Mouse (Mus musculus) CH12.LX (cell line): ENCODE data around the gene Fam207a. TPM values are rescaled to one million over a fixed set of nuclear protein-coding genes. Genes with fewer than 3 reads are reported as not detected.

Experiments
- DNase-seq: peaks from one replicate; pipeline ENCODE4 v3.0.0-alpha.2; 2013; ENCODE audit errors: extremely low read depth
- H3K27ac ChIP-seq: 2 replicates; pipeline ENCODE4 v1.5.1; 2012; ENCODE audit warnings: low read depth, mild to moderate bottlenecking, control low read depth, moderate library complexity; ENCODE audit not compliant: insufficient read depth
- H3K27me3 ChIP-seq: replicated peaks from 2 replicates; pipeline ENCODE3; 2012; ENCODE audit warnings: inconsistent platforms
- H3K36me3 ChIP-seq, 2 experiments: replicated peaks in 1 of 2; 2 replicates each; pipeline versions ENCODE3 to v1.6.1; 2012; ENCODE audit warnings: inconsistent platforms in 1 of 2, low read length in 1 of 2, mild to moderate bottlenecking in 1 of 2, mixed read lengths in 1 of 2, moderate library complexity in 1 of 2; ENCODE audit not compliant: control insufficient read depth in 1 of 2, insufficient read depth in 1 of 2
- H3K4me1 ChIP-seq, 2 experiments: 2 replicates each; pipeline ENCODE4 v1.6.1; 2012; ENCODE audit warnings: inconsistent platforms in 1 of 2, moderate library complexity in 1 of 2; ENCODE audit not compliant: insufficient read depth in 2 of 2, control insufficient read depth in 1 of 2
- H3K4me2 ChIP-seq: 2 replicates; pipeline ENCODE4 v1.6.1; 2012; ENCODE audit warnings: low read depth, mild to moderate bottlenecking, control low read depth; ENCODE audit not compliant: poor library complexity, insufficient read depth, severe bottlenecking
- H3K4me3 ChIP-seq, 3 experiments: fragments of 150-350 bp in 1 of 3; sonication (generic) in 1 of 3; replicated peaks in 1 of 3; 2 replicates each; pipeline versions ENCODE3 to v1.5.1; 2011 to 2012; ENCODE audit warnings: low read depth in 2 of 3, low read length in 2 of 3, mild to moderate bottlenecking in 2 of 3, moderate library complexity in 2 of 3, control low read depth in 1 of 3, improper control_type of control experiment in 1 of 3, inconsistent platforms in 1 of 3, mixed read lengths in 1 of 3; ENCODE audit not compliant: poor library complexity in 1 of 3
- H3K79me2 ChIP-seq: replicated peaks from 2 replicates; pipeline ENCODE4 v1.6.1; 2012; ENCODE audit warnings: mild to moderate bottlenecking, moderate library complexity; ENCODE audit not compliant: control insufficient read depth, poor library complexity, insufficient read depth, severe bottlenecking; ENCODE audit errors: extremely low read depth
- H3K9ac ChIP-seq: 2 replicates; pipeline ENCODE4 v1.6.1; 2012; ENCODE audit warnings: low read depth, mild to moderate bottlenecking, control low read depth, moderate library complexity; ENCODE audit not compliant: insufficient read depth
- H3K9me3 ChIP-seq: replicated peaks from 2 replicates; pipeline ENCODE3; 2012; ENCODE audit warnings: low read length, inconsistent platforms, mixed read lengths
- BHLHE40 ChIP-seq: IDR thresholded peaks from 2 replicates; pipeline ENCODE4 v1.6.1; 2011; ENCODE audit warnings: mild to moderate bottlenecking, low read depth, low read length, improper control_type of control experiment
- E2F4 ChIP-seq: IDR thresholded peaks from 2 replicates; pipeline ENCODE4 v1.6.1; 2011; ENCODE audit warnings: low read depth, low read length, improper control_type of control experiment; ENCODE audit not compliant: insufficient replicate concordance
- ELF1 ChIP-seq: IDR thresholded peaks from 2 replicates; pipeline ENCODE4 v1.6.1; 2014; ENCODE audit warnings: low read depth, mild to moderate bottlenecking, inconsistent platforms, low read length, improper control_type of control experiment
- GABPA ChIP-seq: IDR thresholded peaks from 2 replicates; pipeline ENCODE4 v1.6.1; 2012; ENCODE audit warnings: low read depth, low read length, improper control_type of control experiment, inconsistent platforms; ENCODE audit not compliant: insufficient replicate concordance
- IRF4 ChIP-seq: IDR thresholded peaks from 2 replicates; pipeline ENCODE4 v1.6.1; 2014; ENCODE audit warnings: low read depth, mild to moderate bottlenecking, inconsistent platforms, low read length, improper control_type of control experiment
- JUN ChIP-seq: IDR thresholded peaks from 2 replicates; pipeline ENCODE4 v1.6.1; 2011; ENCODE audit warnings: low read depth, mild to moderate bottlenecking, low read length, improper control_type of control experiment, moderate library complexity; ENCODE audit not compliant: insufficient read depth
- JUND ChIP-seq: conservative IDR thresholded peaks from 2 replicates; pipeline ENCODE4 v1.6.1; 2011; ENCODE audit warnings: low read depth, low read length, improper control_type of control experiment
- KAT2A ChIP-seq: IDR thresholded peaks from 2 replicates; pipeline ENCODE4 v1.6.1; 2012; ENCODE audit warnings: low read length, improper control_type of control experiment, inconsistent platforms; ENCODE audit not compliant: insufficient replicate concordance
- MAX ChIP-seq: IDR thresholded peaks from 2 replicates; pipeline ENCODE4 v1.6.1; 2011; ENCODE audit warnings: low read length, improper control_type of control experiment
- MAZ ChIP-seq: IDR thresholded peaks from 2 replicates; pipeline ENCODE4 v1.6.1; 2012; ENCODE audit warnings: low read depth, mild to moderate bottlenecking, inconsistent platforms, low read length, improper control_type of control experiment, moderate library complexity
- MEF2A ChIP-seq: IDR thresholded peaks from 2 replicates; pipeline ENCODE4 v1.6.1; 2014; ENCODE audit warnings: low read depth, mild to moderate bottlenecking, inconsistent platforms, low read length, improper control_type of control experiment, borderline replicate concordance
- MYC ChIP-seq: IDR thresholded peaks from 2 replicates; pipeline ENCODE4 v1.6.1; 2011; ENCODE audit warnings: low read depth, mild to moderate bottlenecking, improper control_type of control experiment, low read length
- POLR2AphosphoS2 ChIP-seq: IDR thresholded peaks from 2 replicates; pipeline ENCODE4 v1.6.1; 2011; ENCODE audit warnings: low read depth, low read length, improper control_type of control experiment
- RAD21 ChIP-seq: IDR thresholded peaks from 2 replicates; pipeline ENCODE4 v1.6.1; 2011; ENCODE audit warnings: low read depth, mild to moderate bottlenecking, low read length, improper control_type of control experiment, moderate library complexity
- SIN3A ChIP-seq: IDR thresholded peaks from 2 replicates; pipeline ENCODE4 v1.6.1; 2012; ENCODE audit warnings: low read length, improper control_type of control experiment, inconsistent platforms
- TBP ChIP-seq: conservative IDR thresholded peaks from 2 replicates; pipeline ENCODE4 v1.6.1; 2011; ENCODE audit warnings: low read depth, low read length, improper control_type of control experiment
- TCF12 ChIP-seq: IDR thresholded peaks from 2 replicates; pipeline ENCODE4 v1.6.1; 2014; ENCODE audit warnings: low read depth, mild to moderate bottlenecking, inconsistent platforms, low read length, improper control_type of control experiment
- UBTF ChIP-seq: IDR thresholded peaks from 2 replicates; pipeline ENCODE4 v1.6.1; 2012; ENCODE audit warnings: low read depth, mild to moderate bottlenecking, inconsistent platforms, low read length, improper control_type of control experiment, moderate library complexity
- USF1 ChIP-seq: IDR thresholded peaks from 2 replicates; pipeline ENCODE4 v1.6.1; 2014; ENCODE audit warnings: low read depth, mild to moderate bottlenecking, inconsistent platforms, low read length, improper control_type of control experiment
- USF2 ChIP-seq: conservative IDR thresholded peaks from 2 replicates; pipeline ENCODE4 v1.6.1; 2011; ENCODE audit warnings: low read depth, low read length, improper control_type of control experiment
- ZC3H11A ChIP-seq: IDR thresholded peaks from 2 replicates; pipeline ENCODE4 v1.6.1; 2012; ENCODE audit warnings: low read depth, mild to moderate bottlenecking, inconsistent platforms, low read length, improper control_type of control experiment
- ZKSCAN1 ChIP-seq: IDR thresholded peaks from 2 replicates; pipeline ENCODE4 v1.6.1; 2012; ENCODE audit warnings: low read depth, inconsistent platforms, low read length, improper control_type of control experiment, borderline replicate concordance
- ZNF384 ChIP-seq: IDR thresholded peaks from 2 replicates; pipeline ENCODE4 v1.6.1; 2012; ENCODE audit warnings: low read depth, low read length, improper control_type of control experiment, inconsistent platforms
- dilution Hi-C: fragments of 300-500 bp; cut with MboI; formaldehyde crosslinking; loops from 2 replicates; pipeline ENCODE4 v1.14.3; 2020; ENCODE audit warnings: low sequenced_read_pairs; ENCODE audit not compliant: extremely low pct_unique_long_range_greater_than_20kb, extremely low pct_ligation_motif_present
- in situ Hi-C: fragments of 300-500 bp; cut with MboI; formaldehyde crosslinking; loops from 3 replicates; pipeline ENCODE4 v1.14.3; 2019; ENCODE audit warnings: low sequenced_read_pairs, low pct_ligation_motif_present, low pct_unique_long_range_greater_than_20kb, mixed read lengths
- polyA plus RNA-seq: library from polyadenylated mRNA; unstranded; fragments of >175 nt; gene quantifications from 2 replicates; pipeline ENCODE4 v1.2.1, GENCODE M21; 2012; ENCODE audit warnings: low read depth; ENCODE audit not compliant: insufficient read length
- total RNA-seq, 2 experiments: library from RNA; depleted of rRNA; stranded (reverse); fragments of 300-350 nt in 1 of 2; fragments of >200 nt in 1 of 2; gene quantifications; 2 replicates each; pipeline ENCODE4 v1.2.3; 2012 to 2014

The Fam207a gene
- total and polyA plus RNA-seq, 3 experiments: 43.1 to 65.4 (median 46.1) TPM

GRCm38 (mm10) chr10:77500636-77501035 lies 14.9 kb downstream of the Fam207a start:
- Histone ChIP-seq H3K27me3 (no peaks in the 10 kb centered on the region), H3K27ac (no peak overlapping the region), H3K9me3 (no peaks in the 10 kb centered on the region), H3K4me2 (no peak overlapping the region), H3K79me2 (peaks cover 24% of the 10 kb centered on the region), H3K4me3 (no peak overlapping the region), H3K4me1 (peaks cover 2 to 11% of the 10 kb centered on the region in 2 experiments; a peak in 2 of 4 replicates)
- in situ Hi-C loops: no loop called here
- no peak for DNase-seq
- TF ChIP-seq GABPA: no peak
- TF ChIP-seq SIN3A: no peak
- no peak for TF ChIP-seq KAT2A
- no peak for TF ChIP-seq ELF1
- TF ChIP-seq POLR2AphosphoS2: no peak
- no peak for TF ChIP-seq MEF2A
- TF ChIP-seq, all 38 proteins: peak for 0
- H3K9ac ChIP-seq: no peak overlapping the region
- dilution Hi-C loops: no loop called here
- H3K36me3 ChIP-seq: peaks cover 79 to 92% of the 10 kb centered on the region in 2 experiments

DNA sequence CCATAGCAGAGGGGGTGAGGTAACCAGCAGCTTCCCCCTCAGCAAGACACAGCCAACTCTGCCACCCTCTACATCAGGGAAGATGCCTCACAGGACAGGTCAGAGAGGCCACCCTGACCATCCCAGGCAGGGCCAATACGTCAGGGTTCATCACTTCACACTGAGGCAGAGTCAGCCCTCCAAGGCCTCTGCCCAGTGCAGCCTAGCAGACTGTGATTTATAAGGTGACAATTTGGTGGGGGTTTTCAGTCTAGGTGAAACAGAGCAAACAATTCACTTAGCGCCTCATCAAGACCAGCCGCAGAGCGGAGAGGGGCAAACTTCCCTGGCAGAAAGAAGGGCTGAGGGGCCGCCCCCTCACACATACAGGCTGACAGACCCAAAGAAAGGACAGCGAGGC lies 17.3 kb downstream of the Fam207a start:
- H3K36me3 ChIP-seq: peaks cover 78 to 92% of the 10 kb centered on the region in 2 experiments
- TF ChIP-seq RAD21 (no peak), GABPA (no peak), ELF1 (no peak), MAZ (no peak), USF2 (no peak), IRF4 (no peak), UBTF (no peak), MYC (no peak), ZNF384 (no peak), USF1 (no peak), E2F4 (no peak), ZC3H11A (no peak), BHLHE40 (no peak), TBP (no peak), JUN (no peak), ZKSCAN1 (no peak), MAX (no peak), TCF12 (no peak), JUND (no peak)
- H3K79me2 ChIP-seq: peaks cover 20% of the 10 kb centered on the region
- H3K4me2 ChIP-seq: no peak overlapping the region
- dilution Hi-C loops: no loop called here
- no peak overlapping the region for H3K9ac ChIP-seq
- no peaks in the 10 kb centered on the region for H3K27me3 ChIP-seq
- no peak overlapping the region for H3K27ac ChIP-seq
- no peak overlapping the region for H3K4me3 ChIP-seq
- no peaks in the 10 kb centered on the region for H3K4me1 ChIP-seq
- peaks cover 9% of the 10 kb centered on the region for H3K9me3 ChIP-seq
- in situ Hi-C loops: loop anchor here (25.0 kb wide), 1 partner anchor 361 kb away; no protein-coding TSS in a partner anchor
- no peak for DNase-seq
